Mouse (Mus musculus): ENCODE data around the gene Lsm12. TPM values are rescaled to one million over a fixed set of nuclear protein-coding genes. Genes with fewer than 3 reads are reported as not detected.
A peak's percentile ranks its signal among the peaks of the same experiment; 100 is the strongest.

The Lsm12 gene
- polyA plus RNA-seq (2014; fragmentation: Nextera tagmentation; extraction: Ambion mirVana) = 73.2 and 78.7 TPM in 2 replicates

DNA sequence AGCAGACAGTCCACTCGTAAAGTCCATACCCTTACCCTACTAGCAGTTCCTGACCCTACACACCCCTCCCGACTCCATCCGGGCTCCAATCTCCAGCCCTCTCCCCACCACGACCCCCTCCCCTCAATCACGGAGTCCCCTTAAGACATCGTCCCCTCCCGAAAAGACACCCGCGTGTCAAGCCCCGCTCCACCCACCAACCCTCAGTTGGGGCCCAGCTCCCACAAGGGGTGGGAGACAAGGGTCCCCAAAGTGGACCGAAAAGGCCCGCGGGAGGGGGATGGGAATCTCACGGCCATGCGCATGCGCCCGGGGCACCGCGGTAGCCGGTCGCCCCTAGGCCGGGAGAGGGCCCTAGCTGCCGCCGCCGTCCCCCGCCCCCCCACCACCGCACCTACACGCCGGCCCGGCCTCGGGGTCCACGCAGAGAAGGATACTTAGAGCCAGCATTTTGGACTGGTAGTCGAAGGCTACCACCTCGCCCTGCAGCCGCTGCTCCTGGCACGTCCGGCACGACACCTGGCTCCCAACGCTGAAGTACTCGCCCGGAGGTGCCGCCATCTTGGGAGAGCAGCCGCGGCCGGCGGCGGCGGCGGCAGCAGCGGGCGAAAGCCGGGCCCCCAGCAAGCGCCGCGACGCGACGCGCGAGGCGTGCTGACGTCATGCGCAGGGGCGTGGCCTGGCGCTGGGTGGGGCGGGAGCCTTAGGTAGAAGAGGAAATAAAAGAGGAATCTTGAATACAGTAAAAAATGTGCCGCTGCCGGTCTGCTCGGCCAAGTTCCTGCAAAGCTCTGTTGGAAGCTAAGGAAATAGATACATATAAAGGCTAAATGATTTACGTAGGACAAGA lies at the start of gene Lsm12:
Gene Lsm12 (minus strand): TSS at position 651 of the 850 bp plus-strand sequence.
- ATAC-seq (replicated peaks; ENCODE audit: low FRiP score) (peak; percentile 84), DNase-seq (ENCODE audit: low spot score) (peak; percentile 97)
- H3K27ac ChIP-seq (ENCODE audit: low read depth, low read length) = peak within 1 kb of the TSS; percentile 90
- peak within 1 kb of the TSS; percentile 91 for H3K4me3 ChIP-seq (ENCODE audit: low read depth, low read length)
- peaks cover 5% of the 10 kb centered on the region; the same call in 1 of the 2 replicates for H3K4me1 ChIP-seq (replicated peaks; ENCODE audit: control insufficient read depth, insufficient read depth, low read length)
- no peaks in the 10 kb centered on the region for H3K27me3 ChIP-seq (ENCODE audit: control insufficient read depth, insufficient read depth, low read length)
- H3K9ac ChIP-seq (ENCODE audit: low read length) = peak within 1 kb of the TSS; percentile 90
- H3K4me2 ChIP-seq (ENCODE audit: low read depth, low read length, severe bottlenecking) = peak within 1 kb of the TSS; percentile 87
- peaks cover 3% of the 10 kb centered on the region; the same call in 1 of the 2 replicates for H3K36me3 ChIP-seq (ENCODE audit: control insufficient read depth, insufficient read depth, low read length)
- no peaks in the 10 kb centered on the region for H3K9me3 ChIP-seq (ENCODE audit: control insufficient read depth, low read length)
- under 1% methylated on average over 70 of the region's 70 CpGs for WGBS

DNA sequence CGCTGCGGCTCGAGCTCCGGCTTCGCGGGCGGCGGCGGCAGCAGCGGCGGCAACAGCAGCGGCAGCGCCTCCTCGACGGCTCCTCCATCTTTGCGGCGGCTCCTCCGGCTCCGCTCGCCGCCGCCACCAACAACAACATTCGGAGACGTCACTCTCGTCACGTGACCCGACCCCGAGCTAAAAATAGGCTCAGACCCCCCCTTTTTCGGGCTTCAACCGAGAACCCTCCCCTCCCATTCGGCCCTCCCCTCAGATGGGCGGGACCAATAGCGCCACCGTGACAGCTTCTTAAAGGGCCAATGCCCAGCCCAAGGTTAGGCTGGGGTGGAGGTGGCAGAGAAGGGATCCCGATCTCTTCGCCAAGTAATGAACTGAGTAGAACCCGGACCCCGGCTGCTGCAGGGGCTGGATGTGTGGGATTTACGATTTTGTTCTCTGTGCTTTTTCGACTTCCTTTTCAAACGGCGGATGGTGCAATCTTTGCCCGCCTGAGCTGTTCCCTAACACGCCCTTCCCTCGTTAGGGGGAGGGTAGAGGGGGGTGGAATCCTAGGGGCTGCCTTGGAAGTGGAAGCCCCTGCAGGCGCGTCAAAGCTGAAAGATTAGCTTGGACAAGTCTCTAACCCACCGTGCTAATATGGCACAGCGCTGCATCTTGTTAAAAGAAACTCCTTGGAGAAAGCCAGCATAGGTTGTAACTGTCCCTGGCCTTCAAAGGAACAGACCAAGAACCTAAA lies 45.1 kb upstream of the Lsm12 start, which contains the start of gene Hdac5:
Gene Hdac5 (minus strand): TSS at position 161 of the 736 bp plus-strand sequence.
- Histone ChIP-seq H3K9me3 (ENCODE audit: control insufficient read depth, low read length) (no peaks in the 10 kb centered on the region), H3K27ac (ENCODE audit: low read depth, low read length) (peak within 1 kb of the TSS; percentile 75), H3K9ac (ENCODE audit: low read length) (peak within 1 kb of the TSS; percentile 80), H3K36me3 (ENCODE audit: control insufficient read depth, insufficient read depth, low read length) (no peaks in the 10 kb centered on the region), H3K4me1 (replicated peaks; ENCODE audit: control insufficient read depth, insufficient read depth, low read length) (peaks cover 31% of the 10 kb centered on the region), H3K4me2 (ENCODE audit: low read depth, low read length, severe bottlenecking) (peak within 1 kb of the TSS; percentile 84), H3K4me3 (ENCODE audit: low read depth, low read length) (peak within 1 kb of the TSS; percentile 93), H3K27me3 (ENCODE audit: control insufficient read depth, insufficient read depth, low read length) (no peaks in the 10 kb centered on the region; the same call in 1 of the 2 replicates)
- WGBS = under 1% methylated on average over 49 of the region's 49 CpGs
- ATAC-seq (replicated peaks; ENCODE audit: low FRiP score) (peak; percentile 82), DNase-seq (ENCODE audit: low spot score) (peak; percentile 97)

DNA sequence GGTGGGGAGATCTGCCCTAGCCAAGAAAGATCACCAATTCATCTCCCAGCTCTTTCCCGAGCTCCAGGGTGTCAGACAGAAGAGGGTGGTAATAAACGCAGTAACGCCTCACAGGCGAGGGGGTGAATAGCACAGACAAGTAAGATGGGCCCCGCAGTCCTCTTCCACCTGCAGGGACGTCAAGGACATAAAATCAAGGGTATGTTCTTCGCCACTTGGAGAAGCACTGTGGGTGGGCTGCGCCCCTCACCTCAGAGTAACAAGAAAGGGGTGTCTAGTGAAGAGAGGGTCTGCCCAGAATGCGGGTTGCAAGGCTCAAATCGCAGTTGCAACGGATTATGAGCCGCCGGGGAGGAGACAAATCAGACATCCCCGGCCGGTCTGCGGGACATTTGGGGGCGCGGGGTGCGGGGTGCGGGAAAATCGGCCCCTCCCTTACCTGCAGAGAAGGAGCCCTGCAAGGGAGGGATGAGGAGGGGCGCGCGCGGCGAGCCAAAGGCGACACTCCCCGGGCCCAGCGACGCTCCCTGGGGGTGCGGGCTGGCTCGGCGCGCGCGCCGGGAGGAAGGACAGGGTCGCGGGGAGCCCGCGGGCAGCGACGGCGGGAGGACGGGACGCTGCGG lies 44.3 kb upstream of the Lsm12 start:
- no peaks in the 10 kb centered on the region for H3K9me3 ChIP-seq (ENCODE audit: control insufficient read depth, low read length)
- no peaks in the 10 kb centered on the region; the same call in 1 of the 2 replicates for H3K27me3 ChIP-seq (ENCODE audit: control insufficient read depth, insufficient read depth, low read length)
- under 1% methylated on average over 42 of the region's 47 CpGs for WGBS
- peak overlapping the region; percentile 84 for H3K4me2 ChIP-seq (ENCODE audit: low read depth, low read length, severe bottlenecking)
- peaks cover 38% of the 10 kb centered on the region for H3K4me1 ChIP-seq (replicated peaks; ENCODE audit: control insufficient read depth, insufficient read depth, low read length)
- peak overlapping the region; percentile 93 for H3K4me3 ChIP-seq (ENCODE audit: low read depth, low read length)
- DNase-seq (ENCODE audit: low spot score) (peak; percentile 70), ATAC-seq (replicated peaks; ENCODE audit: low FRiP score) (no peak)
- H3K9ac ChIP-seq (ENCODE audit: low read length) = peak overlapping the region; percentile 80
- peak overlapping the region; percentile 75 for H3K27ac ChIP-seq (ENCODE audit: low read depth, low read length)
- no peaks in the 10 kb centered on the region for H3K36me3 ChIP-seq (ENCODE audit: control insufficient read depth, insufficient read depth, low read length)

DNA sequence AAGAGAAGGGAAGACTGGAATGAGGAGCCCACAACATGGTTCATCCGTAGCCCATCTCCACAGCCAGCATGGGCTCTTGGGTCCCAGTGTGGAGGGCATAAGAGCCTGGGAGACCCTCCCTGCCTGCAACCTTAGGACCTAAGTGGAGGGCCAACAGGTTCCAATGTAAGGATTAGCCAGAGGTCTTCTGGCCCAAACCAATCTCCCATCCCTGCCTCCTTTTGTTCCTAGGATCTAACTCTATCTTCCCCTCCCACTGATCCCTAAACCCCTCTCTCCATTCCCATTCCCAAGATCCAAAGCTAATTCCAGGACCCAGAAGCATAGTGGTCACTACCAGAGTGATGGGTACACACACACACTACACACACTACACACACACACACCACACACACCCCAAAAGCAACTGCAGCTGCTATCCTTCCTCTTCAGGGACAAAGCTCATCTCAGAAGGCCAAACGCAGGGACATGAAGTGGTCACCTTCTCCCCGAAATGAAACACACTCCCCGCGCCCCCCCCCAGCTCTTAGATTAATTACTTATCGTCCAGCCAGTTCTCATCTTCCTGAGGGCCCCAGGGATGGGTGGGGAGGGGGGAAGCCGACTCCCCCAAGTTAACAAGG lies 43.7 kb upstream of the Lsm12 start:
- H3K9me3 ChIP-seq (ENCODE audit: control insufficient read depth, low read length) = no peaks in the 10 kb centered on the region
- peak overlapping the region; percentile 84 for H3K4me2 ChIP-seq (ENCODE audit: low read depth, low read length, severe bottlenecking)
- H3K36me3 ChIP-seq (ENCODE audit: control insufficient read depth, insufficient read depth, low read length) = no peaks in the 10 kb centered on the region
- H3K27ac ChIP-seq (ENCODE audit: low read depth, low read length) = peak overlapping the region; percentile 75
- no peaks in the 10 kb centered on the region; the same call in 1 of the 2 replicates for H3K27me3 ChIP-seq (ENCODE audit: control insufficient read depth, insufficient read depth, low read length)
- peak overlapping the region; percentile 80 for H3K9ac ChIP-seq (ENCODE audit: low read length)
- DNase-seq (ENCODE audit: low spot score) (no peak), ATAC-seq (replicated peaks; ENCODE audit: low FRiP score) (no peak)
- WGBS = 14% methylated on average over 7 of the region's 7 CpGs
- H3K4me3 ChIP-seq (ENCODE audit: low read depth, low read length) = peak overlapping the region; percentile 93
- peaks cover 40% of the 10 kb centered on the region for H3K4me1 ChIP-seq (replicated peaks; ENCODE audit: control insufficient read depth, insufficient read depth, low read length)

DNA sequence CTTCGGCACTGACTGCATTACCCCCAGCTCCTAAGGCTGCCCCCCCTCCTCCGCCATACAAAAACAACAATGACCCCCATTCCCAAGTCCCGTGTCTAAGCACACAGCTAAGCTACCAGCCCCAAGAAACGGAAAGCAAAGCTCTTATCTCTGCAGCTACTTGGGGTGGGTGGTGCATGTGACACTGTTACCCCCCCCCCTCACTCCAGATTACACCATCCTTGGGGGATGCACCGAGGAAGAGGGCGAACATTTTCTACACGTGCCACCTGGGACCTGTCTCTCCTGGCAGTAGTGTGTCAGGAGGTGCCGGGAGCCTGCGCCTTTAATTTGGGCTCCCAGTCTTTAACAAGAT lies 43.1 kb upstream of the Lsm12 start:
- no peak for DNase-seq (ENCODE audit: low spot score)
- no peaks in the 10 kb centered on the region; the same call in none of the 2 replicates for H3K27me3 ChIP-seq (ENCODE audit: control insufficient read depth, insufficient read depth, low read length)

DNA sequence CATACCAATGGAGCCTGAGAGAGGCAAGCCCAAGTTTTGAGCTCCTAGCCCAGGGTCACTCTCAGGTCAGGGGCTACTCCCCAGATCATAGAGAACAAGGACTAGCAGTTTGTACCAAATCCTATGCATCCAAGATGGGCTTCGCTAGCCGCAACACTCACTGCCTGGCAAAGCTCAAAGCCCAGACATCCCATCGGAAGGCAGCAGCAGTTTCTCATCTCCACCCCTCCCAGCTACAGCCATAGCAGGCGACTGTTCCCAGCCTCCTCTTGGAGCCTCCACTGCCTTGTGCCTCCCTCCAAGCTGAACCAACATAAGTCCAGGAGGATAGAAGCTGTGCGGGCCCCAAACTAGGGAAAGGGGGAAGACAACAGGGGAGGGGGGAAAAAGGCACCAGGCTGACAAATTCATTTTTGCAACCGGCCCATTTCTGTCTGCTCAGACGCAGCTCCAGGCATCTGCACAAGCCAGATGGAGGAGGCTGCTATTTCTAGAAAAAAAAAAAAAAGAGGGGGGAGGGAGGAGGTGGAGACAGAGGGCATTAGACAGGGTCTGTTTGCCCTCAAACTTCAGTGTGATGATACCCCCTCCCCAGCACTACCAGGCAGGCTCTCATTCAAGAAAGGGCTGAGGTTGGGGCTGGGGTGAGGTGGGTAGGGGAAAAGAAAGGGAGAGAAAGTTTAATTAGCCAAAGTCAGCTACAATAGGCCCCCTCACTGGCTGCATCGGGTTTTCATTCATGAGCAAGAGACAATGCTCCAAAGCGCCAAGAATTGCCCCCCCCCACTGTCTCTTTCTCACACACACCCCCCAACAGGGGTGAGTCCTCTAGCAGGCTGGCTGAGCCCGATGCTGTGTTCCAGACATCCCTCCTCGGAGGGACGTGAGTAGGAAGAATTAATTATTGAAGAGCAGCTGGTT lies 42.4 kb upstream of the Lsm12 start:
- DNase-seq (ENCODE audit: low spot score) (peak; percentile 71), ATAC-seq (replicated peaks; ENCODE audit: low FRiP score) (peak; percentile 75)
- Histone ChIP-seq H3K9me3 (ENCODE audit: control insufficient read depth, low read length) (no peaks in the 10 kb centered on the region), H3K4me1 (replicated peaks; ENCODE audit: control insufficient read depth, insufficient read depth, low read length) (peaks cover 40% of the 10 kb centered on the region), H3K27ac (ENCODE audit: low read depth, low read length) (peak overlapping the region; percentile 72), H3K9ac (ENCODE audit: low read length) (peak overlapping the region; percentile 80), H3K36me3 (ENCODE audit: control insufficient read depth, insufficient read depth, low read length) (no peaks in the 10 kb centered on the region), H3K27me3 (ENCODE audit: control insufficient read depth, insufficient read depth, low read length) (no peaks in the 10 kb centered on the region; the same call in none of the 2 replicates), H3K4me2 (ENCODE audit: low read depth, low read length, severe bottlenecking) (peak overlapping the region; percentile 84), H3K4me3 (ENCODE audit: low read depth, low read length) (peak overlapping the region; percentile 93)
- 11% methylated on average over 12 of the region's 12 CpGs for WGBS

More for the DNA sequence above, 43.1 kb upstream of the Lsm12 start:
- H3K9me3 ChIP-seq (ENCODE audit: control insufficient read depth, low read length) = no peaks in the 10 kb centered on the region
- peaks cover 40% of the 10 kb centered on the region for H3K4me1 ChIP-seq (replicated peaks; ENCODE audit: control insufficient read depth, insufficient read depth, low read length)
- WGBS = 20% methylated on average over 9 of the region's 9 CpGs
- peak overlapping the region; percentile 93 for H3K4me3 ChIP-seq (ENCODE audit: low read depth, low read length)
- H3K27ac ChIP-seq (ENCODE audit: low read depth, low read length) = peak overlapping the region; percentile 72
- peak overlapping the region; percentile 80 for H3K9ac ChIP-seq (ENCODE audit: low read length)
- peak; percentile 16; the same call in 1 of the 2 replicates for ATAC-seq (replicated peaks; ENCODE audit: low FRiP score)
- H3K4me2 ChIP-seq (ENCODE audit: low read depth, low read length, severe bottlenecking) = peak overlapping the region; percentile 84
- H3K36me3 ChIP-seq (ENCODE audit: control insufficient read depth, insufficient read depth, low read length) = no peaks in the 10 kb centered on the region

All from forebrain, embryonic 11.5 days (tissue).